Mouse (Mus musculus) kidney, adult 2 months (tissue): Measurements from ENCODE around the gene Kansl1.

Experiments
- CTCF ChIP-seq: fragments of 200-500 bp; conservative IDR thresholded peaks from 2 replicates; pipeline ENCODE4 v1.5.1; 2011; ENCODE audit warnings: low read depth, mild to moderate bottlenecking, control low read depth, low read length, moderate library complexity, mixed read lengths; ENCODE audit not compliant: insufficient read depth, insufficient read length
- POLR2A ChIP-seq: fragments of 200-500 bp; IDR thresholded peaks from one replicate; pipeline ENCODE4 v1.6.1; 2011; ENCODE audit warnings: low read depth, low read length, control low read depth

DNA sequence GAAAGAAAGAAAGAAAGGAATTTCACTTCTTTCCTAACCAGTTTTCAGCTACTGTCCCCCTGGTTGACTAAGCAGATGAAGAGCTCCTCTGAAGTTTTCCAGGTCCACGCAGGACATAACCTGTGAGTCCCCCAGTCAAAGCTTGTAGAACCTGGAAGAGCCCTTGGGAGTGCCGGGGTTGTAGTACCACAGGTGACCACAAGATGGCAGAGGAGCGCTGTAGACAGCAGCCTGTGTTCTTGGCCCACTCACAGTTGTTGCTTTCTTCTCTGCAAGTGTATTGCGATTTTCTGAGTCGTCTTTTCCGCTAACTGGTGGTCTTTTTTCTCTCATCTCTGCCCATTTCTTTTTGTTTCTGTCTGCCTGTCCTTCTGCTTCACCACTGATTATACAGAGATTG, 153.0 kb downstream of the Kansl1 start:
- TF ChIP-seq POLR2A, result no peak
- peak; percentile 98 for TF ChIP-seq CTCF
